Mouse (Mus musculus) CH12.LX (cell line): Measurements from ENCODE around the gene Mogat1. TPM values are rescaled to one million over a fixed set of nuclear protein-coding genes. Genes with fewer than 3 reads are reported as not detected.

ENCODE experiments used
- DNase-seq: peaks from one replicate; pipeline ENCODE4 v3.0.0-alpha.2; 2013; ENCODE audit errors: extremely low read depth
- H3K27ac ChIP-seq: 2 replicates; pipeline ENCODE4 v1.5.1; 2012; ENCODE audit warnings: low read depth, mild to moderate bottlenecking, control low read depth, moderate library complexity; ENCODE audit not compliant: insufficient read depth
- H3K27me3 ChIP-seq: replicated peaks from 2 replicates; pipeline ENCODE3; 2012; ENCODE audit warnings: inconsistent platforms
- H3K36me3 ChIP-seq, 2 experiments: replicated peaks in 1 of 2; 2 replicates each; pipeline versions ENCODE3 to v1.6.1; 2012; ENCODE audit warnings: inconsistent platforms in 1 of 2, low read length in 1 of 2, mild to moderate bottlenecking in 1 of 2, mixed read lengths in 1 of 2, moderate library complexity in 1 of 2; ENCODE audit not compliant: control insufficient read depth in 1 of 2, insufficient read depth in 1 of 2
- H3K4me1 ChIP-seq, 2 experiments: 2 replicates each; pipeline ENCODE4 v1.6.1; 2012; ENCODE audit warnings: inconsistent platforms in 1 of 2, moderate library complexity in 1 of 2; ENCODE audit not compliant: insufficient read depth in 2 of 2, control insufficient read depth in 1 of 2
- H3K4me2 ChIP-seq: 2 replicates; pipeline ENCODE4 v1.6.1; 2012; ENCODE audit warnings: low read depth, mild to moderate bottlenecking, control low read depth; ENCODE audit not compliant: poor library complexity, insufficient read depth, severe bottlenecking
- H3K4me3 ChIP-seq, 3 experiments: fragments of 150-350 bp in 1 of 3; sonication (generic) in 1 of 3; replicated peaks in 1 of 3; 2 replicates each; pipeline versions ENCODE3 to v1.5.1; 2011 to 2012; ENCODE audit warnings: low read depth in 2 of 3, low read length in 2 of 3, mild to moderate bottlenecking in 2 of 3, moderate library complexity in 2 of 3, control low read depth in 1 of 3, improper control_type of control experiment in 1 of 3, inconsistent platforms in 1 of 3, mixed read lengths in 1 of 3; ENCODE audit not compliant: poor library complexity in 1 of 3
- H3K79me2 ChIP-seq: replicated peaks from 2 replicates; pipeline ENCODE4 v1.6.1; 2012; ENCODE audit warnings: mild to moderate bottlenecking, moderate library complexity; ENCODE audit not compliant: control insufficient read depth, poor library complexity, insufficient read depth, severe bottlenecking; ENCODE audit errors: extremely low read depth
- H3K9ac ChIP-seq: 2 replicates; pipeline ENCODE4 v1.6.1; 2012; ENCODE audit warnings: low read depth, mild to moderate bottlenecking, control low read depth, moderate library complexity; ENCODE audit not compliant: insufficient read depth
- H3K9me3 ChIP-seq: replicated peaks from 2 replicates; pipeline ENCODE3; 2012; ENCODE audit warnings: low read length, inconsistent platforms, mixed read lengths
- BHLHE40 ChIP-seq: IDR thresholded peaks from 2 replicates; pipeline ENCODE4 v1.6.1; 2011; ENCODE audit warnings: mild to moderate bottlenecking, low read depth, low read length, improper control_type of control experiment
- CHD2 ChIP-seq: IDR thresholded peaks from 2 replicates; pipeline ENCODE4 v1.6.1; 2011; ENCODE audit warnings: low read length, improper control_type of control experiment
- CTCF ChIP-seq, 2 experiments: IDR thresholded peaks in 1 of 2; conservative IDR thresholded peaks in 1 of 2; 2 replicates each; pipeline ENCODE4 v1.5.1; 2011 to 2012; ENCODE audit warnings: low read depth in 2 of 2, low read length in 2 of 2, improper control_type of control experiment in 1 of 2, inconsistent platforms in 1 of 2, mild to moderate bottlenecking in 1 of 2, moderate library complexity in 1 of 2
- E2F4 ChIP-seq: IDR thresholded peaks from 2 replicates; pipeline ENCODE4 v1.6.1; 2011; ENCODE audit warnings: low read depth, low read length, improper control_type of control experiment; ENCODE audit not compliant: insufficient replicate concordance
- ELF1 ChIP-seq: IDR thresholded peaks from 2 replicates; pipeline ENCODE4 v1.6.1; 2014; ENCODE audit warnings: low read depth, mild to moderate bottlenecking, inconsistent platforms, low read length, improper control_type of control experiment
- GABPA ChIP-seq: IDR thresholded peaks from 2 replicates; pipeline ENCODE4 v1.6.1; 2012; ENCODE audit warnings: low read depth, low read length, improper control_type of control experiment, inconsistent platforms; ENCODE audit not compliant: insufficient replicate concordance
- IRF4 ChIP-seq: IDR thresholded peaks from 2 replicates; pipeline ENCODE4 v1.6.1; 2014; ENCODE audit warnings: low read depth, mild to moderate bottlenecking, inconsistent platforms, low read length, improper control_type of control experiment
- MAFK ChIP-seq: IDR thresholded peaks from 2 replicates; pipeline ENCODE4 v1.6.1; 2011; ENCODE audit warnings: low read length, improper control_type of control experiment; ENCODE audit not compliant: insufficient replicate concordance
- MAZ ChIP-seq: IDR thresholded peaks from 2 replicates; pipeline ENCODE4 v1.6.1; 2012; ENCODE audit warnings: low read depth, mild to moderate bottlenecking, inconsistent platforms, low read length, improper control_type of control experiment, moderate library complexity
- MEF2A ChIP-seq: IDR thresholded peaks from 2 replicates; pipeline ENCODE4 v1.6.1; 2014; ENCODE audit warnings: low read depth, mild to moderate bottlenecking, inconsistent platforms, low read length, improper control_type of control experiment, borderline replicate concordance
- MXI1 ChIP-seq: IDR thresholded peaks from 2 replicates; pipeline ENCODE4 v1.6.1; 2011; ENCODE audit warnings: mild to moderate bottlenecking, low read depth, low read length, improper control_type of control experiment
- MYC ChIP-seq: IDR thresholded peaks from 2 replicates; pipeline ENCODE4 v1.6.1; 2011; ENCODE audit warnings: low read depth, mild to moderate bottlenecking, improper control_type of control experiment, low read length
- POLR2A ChIP-seq: IDR thresholded peaks from 2 replicates; pipeline ENCODE4 v1.6.1; 2011; ENCODE audit warnings: low read depth, mild to moderate bottlenecking, improper control_type of control experiment, low read length
- POLR2AphosphoS2 ChIP-seq: IDR thresholded peaks from 2 replicates; pipeline ENCODE4 v1.6.1; 2011; ENCODE audit warnings: low read depth, low read length, improper control_type of control experiment
- RAD21 ChIP-seq: IDR thresholded peaks from 2 replicates; pipeline ENCODE4 v1.6.1; 2011; ENCODE audit warnings: low read depth, mild to moderate bottlenecking, low read length, improper control_type of control experiment, moderate library complexity
- RCOR1 ChIP-seq: conservative IDR thresholded peaks from 2 replicates; pipeline ENCODE4 v1.6.1; 2012; ENCODE audit warnings: low read depth, mild to moderate bottlenecking, inconsistent platforms, low read length, improper control_type of control experiment
- SMC3 ChIP-seq: IDR thresholded peaks from 2 replicates; pipeline ENCODE4 v1.6.1; 2011; ENCODE audit warnings: low read depth, low read length, improper control_type of control experiment
- UBTF ChIP-seq: IDR thresholded peaks from 2 replicates; pipeline ENCODE4 v1.6.1; 2012; ENCODE audit warnings: low read depth, mild to moderate bottlenecking, inconsistent platforms, low read length, improper control_type of control experiment, moderate library complexity
- dilution Hi-C: fragments of 300-500 bp; cut with MboI; formaldehyde crosslinking; loops from 2 replicates; pipeline ENCODE4 v1.14.3; 2020; ENCODE audit warnings: low sequenced_read_pairs; ENCODE audit not compliant: extremely low pct_unique_long_range_greater_than_20kb, extremely low pct_ligation_motif_present
- in situ Hi-C: fragments of 300-500 bp; cut with MboI; formaldehyde crosslinking; loops from 3 replicates; pipeline ENCODE4 v1.14.3; 2019; ENCODE audit warnings: low sequenced_read_pairs, low pct_ligation_motif_present, low pct_unique_long_range_greater_than_20kb, mixed read lengths
- polyA plus RNA-seq: library from polyadenylated mRNA; unstranded; fragments of >175 nt; gene quantifications from 2 replicates; pipeline ENCODE4 v1.2.1, GENCODE M21; 2012; ENCODE audit warnings: low read depth; ENCODE audit not compliant: insufficient read length
- total RNA-seq, 2 experiments: library from RNA; depleted of rRNA; stranded (reverse); fragments of 300-350 nt in 1 of 2; fragments of >200 nt in 1 of 2; gene quantifications; 2 replicates each; pipeline ENCODE4 v1.2.3; 2012 to 2014

The Mogat1 gene
- total and polyA plus RNA-seq, 3 experiments = not detected

DNA sequence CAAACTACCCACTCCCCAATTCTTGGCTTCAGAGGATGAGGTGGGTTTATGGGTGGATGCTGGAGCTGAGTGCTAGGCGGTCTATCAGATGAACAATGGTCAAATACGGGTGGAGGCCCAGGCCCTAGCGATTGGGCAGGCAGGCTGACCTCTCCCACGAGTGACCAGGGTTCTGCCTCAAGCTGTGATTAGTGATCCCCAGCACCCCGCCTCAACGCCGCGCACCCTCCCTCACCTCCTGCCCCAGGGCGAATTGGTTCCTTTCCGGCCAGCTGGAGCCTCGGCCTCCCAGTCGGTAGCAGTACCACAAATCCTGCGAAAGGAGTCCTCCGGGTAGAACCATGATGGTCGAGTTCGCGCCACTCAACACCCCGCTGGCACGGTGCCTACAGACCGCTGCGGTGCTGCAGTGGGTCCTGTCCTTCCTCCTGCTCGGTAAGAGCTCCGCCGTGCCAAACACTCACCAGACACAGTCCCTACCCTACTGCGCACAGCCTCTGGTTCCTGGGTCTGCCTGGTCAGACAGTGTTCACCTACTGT lies 900 bp downstream of the Mogat1 start, which contains the start of gene BC035947:
Gene BC035947 (minus strand): TSS at position 538 of the 540 bp plus-strand sequence.
- in situ Hi-C loops (no loop called here), dilution Hi-C loops (no loop called here)
- no peak within 1 kb of the TSS for H3K4me2 ChIP-seq
- H3K9me3 ChIP-seq = no peaks in the 10 kb centered on the region
- no peaks in the 10 kb centered on the region for H3K36me3 ChIP-seq
- H3K9ac ChIP-seq = no peak within 1 kb of the TSS
- H3K27me3 ChIP-seq = peaks cover 12% of the 10 kb centered on the region
- no peak within 1 kb of the TSS for H3K4me3 ChIP-seq
- H3K4me1 ChIP-seq = no peaks in the 10 kb centered on the region
- H3K27ac ChIP-seq = no peak within 1 kb of the TSS
- no peak for TF ChIP-seq POLR2AphosphoS2
- no peak for TF ChIP-seq IRF4
- TF ChIP-seq GABPA = no peak
- no peak for TF ChIP-seq MAZ
- no peak for TF ChIP-seq MXI1
- no peak for TF ChIP-seq ELF1
- TF ChIP-seq E2F4 = no peak
- no peak for TF ChIP-seq MEF2A
- no peak for TF ChIP-seq RCOR1
- TF ChIP-seq MAFK = no peak
- no peak for TF ChIP-seq SMC3
- no peak for TF ChIP-seq UBTF
- no peak for TF ChIP-seq BHLHE40
- no peaks in the 10 kb centered on the region for H3K79me2 ChIP-seq
- DNase-seq = no peak

DNA sequence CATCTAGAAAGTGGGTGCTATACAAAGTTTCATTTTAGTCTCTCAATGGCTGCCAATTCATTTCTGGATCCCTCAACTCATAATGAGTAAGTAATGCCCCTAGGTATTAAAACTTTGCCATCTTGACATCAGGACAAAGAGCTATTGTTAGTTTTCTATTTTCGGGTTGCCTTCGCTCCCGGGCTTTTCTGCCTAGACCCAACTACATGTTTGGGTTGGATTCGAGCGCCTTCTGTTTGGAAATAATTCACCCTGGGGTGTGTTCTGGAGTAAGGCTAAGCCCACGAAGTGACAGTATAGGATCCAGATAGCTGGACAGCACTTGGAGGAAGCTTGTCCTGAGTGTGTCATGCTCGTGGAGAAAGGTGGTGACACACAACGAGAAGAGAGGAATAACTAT lies 2.0 kb downstream of the Mogat1 start:
- peaks cover 10% of the 10 kb centered on the region for H3K27me3 ChIP-seq
- DNase-seq = no peak
- in situ Hi-C loops (no loop called here), dilution Hi-C loops (no loop called here)
- no peak overlapping the region for H3K9ac ChIP-seq
- no peak overlapping the region for H3K4me2 ChIP-seq
- no peaks in the 10 kb centered on the region for H3K36me3 ChIP-seq
- H3K27ac ChIP-seq = no peak overlapping the region
- no peaks in the 10 kb centered on the region for H3K4me1 ChIP-seq
- H3K4me3 ChIP-seq = no peak overlapping the region
- no peaks in the 10 kb centered on the region for H3K9me3 ChIP-seq
- no peaks in the 10 kb centered on the region for H3K79me2 ChIP-seq
- TF ChIP-seq CTCF (conservative IDR thresholded peaks at IDR 0.05 in 1 of 2, IDR thresholded peaks at IDR 0.05 in 1 of 2; ENCODE audit: low read depth in 2 of 2, low read length in 2 of 2) (no peak), RAD21 (no peak), MYC (no peak), CHD2 (no peak), POLR2A (no peak), UBTF (no peak), RCOR1 (no peak), SMC3 (no peak)
- TF ChIP-seq, all 38 proteins: peak for 0
